Mouse (Mus musculus): ENCODE data around the gene Skor1. TPM values are rescaled to one million over a fixed set of nuclear protein-coding genes. Genes with fewer than 3 reads are reported as not detected.

The Skor1 gene
- polyA plus RNA-seq, 1 experiment from 2014 or later, result not detected

DNA sequence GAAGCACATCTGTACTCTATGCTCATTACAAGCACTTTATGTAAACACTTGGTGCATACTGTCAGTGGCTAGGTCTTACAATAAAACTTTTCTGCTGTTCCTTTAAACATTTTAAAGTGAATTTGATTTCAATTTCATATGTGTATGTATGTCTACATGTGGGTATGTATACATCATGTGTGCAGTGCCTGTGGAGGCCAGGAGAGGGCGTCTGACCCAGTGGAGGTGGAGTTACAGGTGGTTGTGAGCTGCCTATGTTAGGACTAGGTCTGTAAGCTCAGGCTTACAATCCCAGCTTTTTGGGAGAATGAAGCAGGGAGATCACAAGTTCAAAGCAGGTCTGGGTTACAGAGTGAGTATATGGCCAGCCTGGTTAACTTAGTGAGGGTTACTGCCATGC lies 20.4 kb upstream of the Skor1 start:
- 64% methylated on average over 1 of the region's 1 CpGs for WGBS
- DNase-seq, result no peak
- H3K9me3 ChIP-seq (ENCODE audit: low read depth, low read length), result no peaks in the 10 kb centered on the region
- no peaks in the 10 kb centered on the region for H3K4me1 ChIP-seq (ENCODE audit: insufficient read depth)
- no peak overlapping the region for H3K4me3 ChIP-seq (ENCODE audit: low read depth, low read length)
- H3K4me2 ChIP-seq, result no peak overlapping the region
- ATAC-seq (ENCODE audit: insufficient read depth), result no peak
- no peak overlapping the region for H3K9ac ChIP-seq
- 0 out of 2 replicates have a peak, but pooled peaks cover under 1% of the 10 kb centered on the region for H3K36me3 ChIP-seq (ENCODE audit: insufficient read depth)
- peak; percentile 17; the same call in 1 of the 2 replicates for TF ChIP-seq CTCF (IDR thresholded peaks at IDR 0.05; ENCODE audit: low read depth)
- H3K27me3 ChIP-seq (ENCODE audit: insufficient read depth, low read length), result no peaks in the 10 kb centered on the region
- no peak overlapping the region for H3K27ac ChIP-seq (ENCODE audit: low read depth)

DNA sequence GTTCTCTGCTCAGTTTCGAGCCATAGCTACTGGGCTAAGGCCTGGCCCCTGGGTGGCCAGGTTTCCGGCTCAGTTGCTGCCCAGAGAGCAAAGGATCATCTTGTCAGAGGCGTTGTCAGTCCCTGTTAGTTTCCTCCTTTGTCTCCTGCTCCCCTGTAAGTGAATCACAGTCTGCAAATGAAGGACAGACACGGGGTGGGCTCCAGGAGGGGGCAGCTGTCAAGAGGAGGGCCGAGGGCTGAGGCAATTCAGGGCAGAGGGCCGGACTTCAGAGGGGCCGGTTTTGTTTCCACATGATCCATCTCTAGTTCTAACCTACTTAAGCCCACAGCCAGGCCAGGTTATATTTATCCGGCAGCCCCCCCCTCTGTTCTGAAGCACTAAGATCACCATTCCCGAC lies 16.3 kb upstream of the Skor1 start:
- TF ChIP-seq CTCF (IDR thresholded peaks at IDR 0.05; ENCODE audit: low read depth), result no peak

DNA sequence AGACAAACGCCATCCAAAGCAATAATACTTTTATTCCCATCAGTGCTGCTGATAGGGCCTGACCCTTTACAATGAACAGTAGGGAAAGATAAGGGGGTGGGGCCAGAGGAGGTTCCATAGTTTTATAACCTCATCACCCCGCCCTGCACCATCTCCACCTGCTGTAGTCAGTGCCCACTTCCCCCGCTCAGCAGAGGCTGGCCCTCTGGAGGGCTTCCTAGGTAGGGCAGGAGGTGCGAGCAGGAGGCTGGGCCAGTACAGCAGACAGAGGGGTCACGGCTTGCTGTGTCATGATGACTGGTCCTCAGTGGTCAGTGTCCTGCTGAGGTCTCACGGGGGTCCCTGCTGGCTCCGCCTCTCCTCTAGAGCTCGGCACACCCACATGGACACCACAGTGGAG lies 15.0 kb upstream of the Skor1 start:
- Histone ChIP-seq H3K4me2 (no peak overlapping the region), H3K9ac (no peak overlapping the region), H3K27me3 (ENCODE audit: insufficient read depth, low read length) (no peaks in the 10 kb centered on the region), H3K9me3 (ENCODE audit: low read depth, low read length) (no peaks in the 10 kb centered on the region), H3K36me3 (ENCODE audit: insufficient read depth) (0 out of 2 replicates have a peak, but pooled peaks cover 5% of the 10 kb centered on the region), H3K27ac (ENCODE audit: low read depth) (no peak overlapping the region), H3K4me1 (ENCODE audit: insufficient read depth) (no peaks in the 10 kb centered on the region), H3K4me3 (ENCODE audit: low read depth, low read length) (no peak overlapping the region)
- 72% methylated on average over 8 of the region's 8 CpGs for WGBS
- no peak for ATAC-seq (ENCODE audit: insufficient read depth)
- DNase-seq, result no peak
- no peak for TF ChIP-seq CTCF (IDR thresholded peaks at IDR 0.05; ENCODE audit: low read depth)

More for the DNA sequence above, 16.3 kb upstream of the Skor1 start:
- Histone ChIP-seq H3K4me2 (no peak overlapping the region), H3K4me1 (ENCODE audit: insufficient read depth) (no peaks in the 10 kb centered on the region), H3K4me3 (ENCODE audit: low read depth, low read length) (no peak overlapping the region), H3K9ac (no peak overlapping the region), H3K36me3 (ENCODE audit: insufficient read depth) (0 out of 2 replicates have a peak, but pooled peaks cover 5% of the 10 kb centered on the region), H3K27ac (ENCODE audit: low read depth) (no peak overlapping the region), H3K9me3 (ENCODE audit: low read depth, low read length) (no peaks in the 10 kb centered on the region), H3K27me3 (ENCODE audit: insufficient read depth, low read length) (no peaks in the 10 kb centered on the region)
- no peak for DNase-seq
- WGBS, result 38% methylated on average over 9 of the region's 9 CpGs
- ATAC-seq (ENCODE audit: insufficient read depth), result no peak

DNA sequence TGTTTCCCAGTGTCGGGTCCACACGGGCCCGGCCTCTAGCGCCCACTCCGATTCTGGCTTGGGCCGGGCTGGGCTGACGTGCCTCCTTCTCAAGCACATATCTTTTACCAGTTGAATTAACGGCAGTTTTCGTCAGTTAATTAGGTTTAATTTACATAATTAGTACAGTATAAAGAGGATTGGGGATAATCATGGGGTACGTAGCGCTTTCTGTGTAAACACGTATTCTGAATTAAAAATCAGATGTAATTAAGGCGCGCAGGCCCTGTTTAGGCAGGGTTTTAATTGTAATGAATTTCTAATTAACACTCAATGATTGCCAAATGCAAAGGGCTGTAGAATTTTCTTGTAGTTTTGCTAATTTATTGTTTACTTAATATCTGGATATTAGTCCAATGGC lies 3.2 kb upstream of the Skor1 start:
- Histone ChIP-seq H3K4me2 (no peak overlapping the region), H3K27me3 (ENCODE audit: insufficient read depth, low read length) (peaks cover 68% of the 10 kb centered on the region), H3K9me3 (ENCODE audit: low read depth, low read length) (peaks cover 4% of the 10 kb centered on the region; the same call in 1 of the 2 replicates), H3K9ac (no peak overlapping the region), H3K4me3 (ENCODE audit: low read depth, low read length) (no peak overlapping the region), H3K4me1 (ENCODE audit: insufficient read depth) (no peaks in the 10 kb centered on the region), H3K27ac (ENCODE audit: low read depth) (no peak overlapping the region), H3K36me3 (ENCODE audit: insufficient read depth) (no peaks in the 10 kb centered on the region)
- no peak for TF ChIP-seq CTCF (IDR thresholded peaks at IDR 0.05; ENCODE audit: low read depth)
- no peak for ATAC-seq (ENCODE audit: insufficient read depth)
- 25% methylated on average over 14 of the region's 14 CpGs for WGBS
- DNase-seq, result no peak

DNA sequence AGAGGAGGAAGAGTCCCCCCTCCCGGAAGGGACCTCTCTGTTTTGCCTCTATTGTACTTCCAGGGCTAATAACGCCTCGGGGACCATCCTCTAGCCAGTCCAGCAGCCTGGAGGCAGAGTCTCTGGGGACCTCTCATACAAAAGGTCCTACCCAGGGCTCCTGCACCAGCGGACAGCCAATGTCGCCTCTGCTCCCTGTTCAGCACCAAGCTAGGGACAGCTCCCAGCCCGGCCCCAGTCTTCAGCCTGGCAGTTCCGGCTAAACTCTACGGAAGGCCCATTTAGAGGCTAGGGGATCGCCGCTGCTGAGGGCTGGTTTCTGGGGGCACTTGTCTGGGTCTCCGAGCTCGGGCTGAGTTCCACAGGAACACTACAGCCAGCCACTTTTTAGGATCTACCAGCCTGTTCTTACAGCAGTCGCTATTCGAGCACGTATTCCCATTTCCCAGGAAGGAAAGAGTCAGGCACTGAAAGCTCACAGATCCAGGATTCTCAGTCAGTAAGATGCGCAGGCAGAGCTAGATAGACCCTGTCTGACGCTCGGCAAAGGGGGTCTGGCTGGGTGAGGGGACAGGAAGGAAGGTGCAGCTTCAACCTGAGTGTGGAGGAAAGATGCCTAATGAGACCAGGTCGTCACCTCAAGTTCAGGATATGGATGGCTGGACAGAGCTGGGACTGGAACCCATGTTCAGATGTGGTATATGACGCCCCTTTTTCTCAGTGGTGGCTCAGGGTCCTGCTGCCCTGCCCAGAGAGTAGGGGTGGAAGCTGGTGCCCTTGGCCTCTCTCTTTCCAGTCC lies 2.5 kb upstream of the Skor1 start:
- H3K36me3 ChIP-seq (ENCODE audit: insufficient read depth), result no peaks in the 10 kb centered on the region
- H3K27me3 ChIP-seq (ENCODE audit: insufficient read depth, low read length), result peaks cover 75% of the 10 kb centered on the region
- H3K9me3 ChIP-seq (ENCODE audit: low read depth, low read length), result peaks cover 4% of the 10 kb centered on the region; the same call in 1 of the 2 replicates
- ATAC-seq (ENCODE audit: insufficient read depth) (peak; percentile 73), DNase-seq (peak; percentile 94)
- no peak overlapping the region for H3K9ac ChIP-seq
- 2% methylated on average over 20 of the region's 20 CpGs for WGBS
- TF ChIP-seq CTCF (IDR thresholded peaks at IDR 0.05; ENCODE audit: low read depth), result no peak
- no peaks in the 10 kb centered on the region for H3K4me1 ChIP-seq (ENCODE audit: insufficient read depth)
- no peak overlapping the region for H3K4me3 ChIP-seq (ENCODE audit: low read depth, low read length)
- no peak overlapping the region for H3K4me2 ChIP-seq
- no peak overlapping the region for H3K27ac ChIP-seq (ENCODE audit: low read depth)

DNA sequence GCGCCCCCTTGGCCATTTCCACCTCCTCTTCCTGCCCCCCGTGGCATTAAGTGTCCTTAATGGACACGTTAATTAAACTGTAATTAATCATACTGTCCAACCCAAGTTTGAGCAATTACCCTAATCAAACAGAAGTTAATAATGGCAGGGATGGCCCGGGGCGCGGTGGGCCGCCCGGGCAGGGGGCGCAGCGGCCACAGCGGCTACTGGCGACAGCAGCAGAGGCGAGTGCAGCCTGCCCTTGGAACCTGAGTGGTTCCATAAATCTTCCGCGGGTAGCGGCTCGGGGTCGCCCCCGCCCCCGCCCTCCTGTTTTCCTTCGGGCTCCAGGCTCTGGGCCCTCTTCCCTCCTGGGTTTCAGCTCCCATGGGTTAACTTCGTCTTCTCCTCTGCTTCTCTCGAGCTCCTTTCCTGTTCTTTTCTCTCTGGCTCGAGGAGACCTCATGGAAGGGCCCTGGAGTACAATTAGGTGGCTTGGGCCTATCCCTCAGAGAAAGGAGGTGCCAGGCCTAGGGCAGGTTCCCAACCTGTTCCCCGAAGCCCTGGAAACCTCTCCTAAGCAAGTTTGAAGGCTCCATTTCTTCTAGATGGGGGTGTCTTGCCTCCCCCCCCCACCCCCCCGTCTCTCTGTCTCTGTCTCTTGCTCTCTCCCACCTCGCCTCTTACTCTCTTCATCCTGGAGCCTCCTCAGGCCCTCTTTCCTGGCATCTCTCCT lies 1.5 kb upstream of the Skor1 start:
- no peak for DNase-seq
- WGBS, result 2% methylated on average over 26 of the region's 27 CpGs
- no peaks in the 10 kb centered on the region for H3K4me1 ChIP-seq (ENCODE audit: insufficient read depth)

DNA sequence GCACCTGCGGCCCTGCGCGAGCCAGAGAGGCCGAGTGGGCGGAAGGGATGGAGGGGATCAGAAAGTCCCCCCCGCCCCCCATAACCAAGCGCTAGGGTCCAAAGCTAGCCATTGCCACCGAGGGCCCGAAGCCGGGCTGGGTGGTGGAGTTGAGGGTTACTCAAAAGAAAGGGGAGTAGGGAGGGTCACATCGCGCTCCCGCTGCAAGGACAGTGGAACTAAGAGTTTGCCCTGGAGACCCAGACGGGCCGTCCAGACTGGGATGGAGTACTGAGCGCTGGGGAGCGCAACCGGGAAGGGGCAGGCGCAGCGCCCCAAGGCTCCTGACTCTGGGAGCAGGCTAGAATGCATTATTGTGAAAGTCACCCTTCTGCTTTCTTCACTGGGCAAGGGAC lies 608 bp upstream of the Skor1 start:
- Histone ChIP-seq H3K36me3 (ENCODE audit: insufficient read depth) (no peaks in the 10 kb centered on the region), H3K4me3 (ENCODE audit: low read depth, low read length) (peak overlapping the region; percentile 45), H3K27me3 (ENCODE audit: insufficient read depth, low read length) (peaks cover 94% of the 10 kb centered on the region), H3K9ac (no peak overlapping the region), H3K9me3 (ENCODE audit: low read depth, low read length) (peaks cover 4% of the 10 kb centered on the region; the same call in 1 of the 2 replicates), H3K4me1 (ENCODE audit: insufficient read depth) (no peaks in the 10 kb centered on the region), H3K27ac (ENCODE audit: low read depth) (no peak overlapping the region), H3K4me2 (peak overlapping the region; percentile 75)
- TF ChIP-seq CTCF (IDR thresholded peaks at IDR 0.05; ENCODE audit: low read depth), result no peak
- WGBS, result 2% methylated on average over 18 of the region's 20 CpGs
- no peak for ATAC-seq (ENCODE audit: insufficient read depth)
- no peak for DNase-seq

More for the DNA sequence above, 1.5 kb upstream of the Skor1 start:
- no peak overlapping the region for H3K4me3 ChIP-seq (ENCODE audit: low read depth, low read length)
- H3K9me3 ChIP-seq (ENCODE audit: low read depth, low read length), result peaks cover 4% of the 10 kb centered on the region; the same call in 1 of the 2 replicates
- no peak overlapping the region for H3K27ac ChIP-seq (ENCODE audit: low read depth)
- H3K36me3 ChIP-seq (ENCODE audit: insufficient read depth), result no peaks in the 10 kb centered on the region
- no peak for TF ChIP-seq CTCF (IDR thresholded peaks at IDR 0.05; ENCODE audit: low read depth)
- no peak overlapping the region for H3K4me2 ChIP-seq
- H3K9ac ChIP-seq, result no peak overlapping the region
- H3K27me3 ChIP-seq (ENCODE audit: insufficient read depth, low read length), result peaks cover 85% of the 10 kb centered on the region
- ATAC-seq (ENCODE audit: insufficient read depth), result no peak
